Mouse (Mus musculus): ENCODE measurements at regions not wholly inside any gene's neighbourhood (a gene's known extent, or its start where the extent isn't known, plus 50 kb on each side); places are given as distances from the start of the nearest gene placed in this dataset.

GRCm38 (mm10) chr3:57935042-57935610, 87.2 kb upstream of the Pfn2 start:
- no peak overlapping the region for H3K4me2 ChIP-seq (ENCODE audit: low read depth)
- H3K79me2 ChIP-seq (ENCODE audit: control insufficient read depth, insufficient read depth): no peaks in the 10 kb centered on the region
- H3K36me3 ChIP-seq (ENCODE audit: control insufficient read depth, insufficient read depth): no peaks in the 10 kb centered on the region
- TF ChIP-seq MYOD1 (IDR thresholded peaks at IDR 0.05; ENCODE audit: control insufficient read depth in 1 of 3, insufficient read length in 2 of 3, low read depth in 2 of 3): no peak
- H3K27me3 ChIP-seq (ENCODE audit: control insufficient read depth, insufficient read depth, insufficient read length): no peaks in the 10 kb centered on the region
- H3K4me3 ChIP-seq: no peak overlapping the region
- no peak overlapping the region for H3ac ChIP-seq (ENCODE audit: control insufficient read depth, insufficient read length)

- Histone ChIP-seq H3ac (ENCODE audit: control insufficient read depth, insufficient read length) (no peak overlapping the region), H3K27me3 (ENCODE audit: control insufficient read depth, insufficient read depth, insufficient read length) (no peaks in the 10 kb centered on the region), H3K4me3 (no peak overlapping the region), H3K36me3 (ENCODE audit: control insufficient read depth, insufficient read depth) (no peaks in the 10 kb centered on the region), H3K79me2 (ENCODE audit: control insufficient read depth, insufficient read depth) (no peaks in the 10 kb centered on the region), H3K4me2 (ENCODE audit: low read depth) (no peak overlapping the region)
- TF ChIP-seq TCF3 (IDR thresholded peaks at IDR 0.05; ENCODE audit: insufficient read length, low read depth) (no peak), USF1 (IDR thresholded peaks at IDR 0.05; ENCODE audit: low read depth) (no peak), POLR2AphosphoS2 (IDR thresholded peaks at IDR 0.05; ENCODE audit: insufficient read length, low read depth) (no peak), MYOD1 (IDR thresholded peaks at IDR 0.05; ENCODE audit: control insufficient read depth in 1 of 3, insufficient read length in 2 of 3, low read depth in 2 of 3) (no peak), TCF12 (IDR thresholded peaks at IDR 0.05; ENCODE audit: insufficient read depth, poor library complexity, severe bottlenecking) (no peak), MAX (IDR thresholded peaks at IDR 0.05; ENCODE audit: low read depth) (no peak), E2F4 (IDR thresholded peaks at IDR 0.05; ENCODE audit: insufficient read depth) (no peak)
These were observed 92.9 kb upstream of the Pfn2 start for GRCm38 (mm10) chr3:57940504-57941381.

DNA sequence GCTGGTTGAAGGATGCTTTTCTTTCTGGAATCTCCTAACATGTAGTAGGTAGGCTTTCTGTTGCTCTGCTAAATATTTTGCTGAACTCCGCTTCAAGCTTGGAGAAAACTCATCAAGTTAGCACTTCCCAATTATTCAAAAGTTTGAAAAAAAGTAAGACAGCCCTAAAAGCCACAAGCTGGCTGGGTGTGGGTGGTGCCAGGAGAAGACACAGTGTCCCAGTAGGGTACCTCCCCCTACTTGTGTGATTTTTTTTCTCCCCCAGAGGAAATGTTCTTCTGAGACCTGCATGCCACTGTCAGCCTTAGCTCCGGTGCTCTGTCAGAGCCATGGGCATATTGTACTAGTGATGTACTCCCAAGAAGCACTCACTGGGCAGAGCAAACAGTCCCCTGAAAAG, 96.8 kb upstream of the Pfn2 start:
- no peak overlapping the region for H3K4me3 ChIP-seq
- no peaks in the 10 kb centered on the region for H3K36me3 ChIP-seq (ENCODE audit: control insufficient read depth, insufficient read depth)
- no peaks in the 10 kb centered on the region for H3K79me2 ChIP-seq (ENCODE audit: control insufficient read depth, insufficient read depth)
- no peaks in the 10 kb centered on the region for H3K27me3 ChIP-seq (ENCODE audit: control insufficient read depth, insufficient read depth, insufficient read length)
- no peak overlapping the region for H3ac ChIP-seq (ENCODE audit: control insufficient read depth, insufficient read length)
- no peak overlapping the region for H3K4me2 ChIP-seq (ENCODE audit: low read depth)
- no peak for TF ChIP-seq POLR2AphosphoS2 (IDR thresholded peaks at IDR 0.05; ENCODE audit: insufficient read length, low read depth)
- TF ChIP-seq TCF12 (IDR thresholded peaks at IDR 0.05; ENCODE audit: insufficient read depth, poor library complexity, severe bottlenecking): no peak
- no peak for TF ChIP-seq MAX (IDR thresholded peaks at IDR 0.05; ENCODE audit: low read depth)
- no peak for TF ChIP-seq TCF3 (IDR thresholded peaks at IDR 0.05; ENCODE audit: insufficient read length, low read depth)
- TF ChIP-seq USF1 (IDR thresholded peaks at IDR 0.05; ENCODE audit: low read depth): no peak
- TF ChIP-seq SRF (IDR thresholded peaks at IDR 0.05; ENCODE audit: control insufficient read depth, insufficient read length, low read depth): no peak
- TF ChIP-seq REST (IDR thresholded peaks at IDR 0.05; ENCODE audit: insufficient read depth, insufficient read length): no peak
- TF ChIP-seq MYOG (IDR thresholded peaks at IDR 0.05; ENCODE audit: control insufficient read depth in 1 of 3, insufficient read depth in 1 of 3, insufficient read length in 2 of 3, low read depth in 2 of 3): no peak
- no peak for TF ChIP-seq E2F4 (IDR thresholded peaks at IDR 0.05; ENCODE audit: insufficient read depth)
- TF ChIP-seq POLR2A (IDR thresholded peaks at IDR 0.05; ENCODE audit: insufficient read length, low read depth): no peak
- TF ChIP-seq CEBPB (IDR thresholded peaks at IDR 0.05; ENCODE audit: insufficient read depth, poor library complexity, severe bottlenecking): no peak

DNA sequence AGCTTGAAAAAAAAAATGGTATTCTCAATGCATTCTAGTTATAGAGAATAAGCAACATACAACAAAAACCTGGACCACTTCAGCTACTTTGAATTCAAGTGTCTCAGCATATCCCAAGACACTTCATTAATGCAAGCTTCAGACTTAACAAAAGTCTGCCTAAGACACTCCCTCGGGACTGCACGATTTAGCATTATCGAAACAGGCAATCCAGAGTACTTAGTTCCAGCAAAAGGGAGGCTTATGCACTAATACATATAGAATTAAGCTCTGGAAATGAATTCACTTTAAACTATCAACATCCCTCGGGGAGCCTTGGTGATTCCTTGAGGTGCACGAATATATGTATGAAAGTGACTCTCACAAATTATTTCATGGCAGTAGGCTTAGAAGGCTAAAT, 97.9 kb upstream of the Pfn2 start:
- no peak overlapping the region for H3K4me3 ChIP-seq
- no peaks in the 10 kb centered on the region for H3K36me3 ChIP-seq (ENCODE audit: control insufficient read depth, insufficient read depth)
- H3K79me2 ChIP-seq (ENCODE audit: control insufficient read depth, insufficient read depth): no peaks in the 10 kb centered on the region
- H3K4me2 ChIP-seq (ENCODE audit: low read depth): no peak overlapping the region
- no peak overlapping the region for H3ac ChIP-seq (ENCODE audit: control insufficient read depth, insufficient read length)
- H3K27me3 ChIP-seq (ENCODE audit: control insufficient read depth, insufficient read depth, insufficient read length): no peaks in the 10 kb centered on the region
- no peak for TF ChIP-seq TCF12 (IDR thresholded peaks at IDR 0.05; ENCODE audit: insufficient read depth, poor library complexity, severe bottlenecking)
- TF ChIP-seq USF1 (IDR thresholded peaks at IDR 0.05; ENCODE audit: low read depth): no peak
- TF ChIP-seq MAX (IDR thresholded peaks at IDR 0.05; ENCODE audit: low read depth): no peak
- no peak for TF ChIP-seq POLR2AphosphoS2 (IDR thresholded peaks at IDR 0.05; ENCODE audit: insufficient read length, low read depth)

DNA sequence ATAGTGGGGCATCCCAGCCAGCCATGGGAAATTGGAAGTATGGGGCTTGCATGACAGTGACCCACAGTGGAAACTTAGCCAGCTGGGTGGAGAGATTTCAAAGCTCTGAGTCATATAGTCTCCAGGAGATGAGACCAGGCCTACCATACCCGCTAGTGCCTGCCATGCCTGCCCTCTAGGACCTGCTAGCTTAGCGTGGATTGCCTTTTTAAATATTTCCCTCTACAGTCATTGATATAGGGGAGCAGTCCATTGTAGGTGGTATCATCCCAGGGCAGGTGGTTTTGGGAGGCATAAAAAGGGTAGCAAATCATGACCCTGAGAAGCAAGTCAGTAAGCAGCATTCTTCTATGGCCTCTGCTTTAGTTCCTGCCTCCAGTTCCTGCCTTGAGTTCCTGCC, 99.5 kb upstream of the Pfn2 start:
- no peak overlapping the region for H3ac ChIP-seq (ENCODE audit: control insufficient read depth, insufficient read length)
- H3K27me3 ChIP-seq (ENCODE audit: control insufficient read depth, insufficient read depth, insufficient read length): no peaks in the 10 kb centered on the region
- TF ChIP-seq CEBPB (IDR thresholded peaks at IDR 0.05; ENCODE audit: insufficient read depth, poor library complexity, severe bottlenecking) (no peak), MYOD1 (IDR thresholded peaks at IDR 0.05; ENCODE audit: control insufficient read depth in 1 of 3, insufficient read length in 2 of 3, low read depth in 2 of 3) (no peak), REST (IDR thresholded peaks at IDR 0.05; ENCODE audit: insufficient read depth, insufficient read length) (no peak), POLR2AphosphoS2 (IDR thresholded peaks at IDR 0.05; ENCODE audit: insufficient read length, low read depth) (no peak), SRF (IDR thresholded peaks at IDR 0.05; ENCODE audit: control insufficient read depth, insufficient read length, low read depth) (no peak), TCF3 (IDR thresholded peaks at IDR 0.05; ENCODE audit: insufficient read length, low read depth) (no peak), TCF12 (IDR thresholded peaks at IDR 0.05; ENCODE audit: insufficient read depth, poor library complexity, severe bottlenecking) (no peak)
- H3K36me3 ChIP-seq (ENCODE audit: control insufficient read depth, insufficient read depth): no peaks in the 10 kb centered on the region
- H3K79me2 ChIP-seq (ENCODE audit: control insufficient read depth, insufficient read depth): no peaks in the 10 kb centered on the region
- no peak overlapping the region for H3K4me3 ChIP-seq
- H3K4me2 ChIP-seq (ENCODE audit: low read depth): no peak overlapping the region
